Mouse (Mus musculus) CH12.LX (cell line): ENCODE measurements at regions not wholly inside any gene's neighbourhood (a gene's known extent, or its start where the extent isn't known, plus 50 kb on each side); places are given as distances from the start of the nearest gene placed in this dataset.

Experiments
- DNase-seq: peaks from one replicate; pipeline ENCODE4 v3.0.0-alpha.2; 2013; ENCODE audit errors: extremely low read depth
- H3K27ac ChIP-seq: 2 replicates; pipeline ENCODE4 v1.5.1; 2012; ENCODE audit warnings: low read depth, mild to moderate bottlenecking, control low read depth, moderate library complexity; ENCODE audit not compliant: insufficient read depth
- H3K27me3 ChIP-seq: replicated peaks from 2 replicates; pipeline ENCODE3; 2012; ENCODE audit warnings: inconsistent platforms
- H3K36me3 ChIP-seq, 2 experiments: replicated peaks in 1 of 2; 2 replicates each; pipeline versions ENCODE3 to v1.6.1; 2012; ENCODE audit warnings: inconsistent platforms in 1 of 2, low read length in 1 of 2, mild to moderate bottlenecking in 1 of 2, mixed read lengths in 1 of 2, moderate library complexity in 1 of 2; ENCODE audit not compliant: control insufficient read depth in 1 of 2, insufficient read depth in 1 of 2
- H3K4me1 ChIP-seq, 2 experiments: 2 replicates each; pipeline ENCODE4 v1.6.1; 2012; ENCODE audit warnings: inconsistent platforms in 1 of 2, moderate library complexity in 1 of 2; ENCODE audit not compliant: insufficient read depth in 2 of 2, control insufficient read depth in 1 of 2
- H3K4me2 ChIP-seq: 2 replicates; pipeline ENCODE4 v1.6.1; 2012; ENCODE audit warnings: low read depth, mild to moderate bottlenecking, control low read depth; ENCODE audit not compliant: poor library complexity, insufficient read depth, severe bottlenecking
- H3K4me3 ChIP-seq, 3 experiments: fragments of 150-350 bp in 1 of 3; sonication (generic) in 1 of 3; replicated peaks in 1 of 3; 2 replicates each; pipeline versions ENCODE3 to v1.5.1; 2011 to 2012; ENCODE audit warnings: low read depth in 2 of 3, low read length in 2 of 3, mild to moderate bottlenecking in 2 of 3, moderate library complexity in 2 of 3, control low read depth in 1 of 3, improper control_type of control experiment in 1 of 3, inconsistent platforms in 1 of 3, mixed read lengths in 1 of 3; ENCODE audit not compliant: poor library complexity in 1 of 3
- H3K79me2 ChIP-seq: replicated peaks from 2 replicates; pipeline ENCODE4 v1.6.1; 2012; ENCODE audit warnings: mild to moderate bottlenecking, moderate library complexity; ENCODE audit not compliant: control insufficient read depth, poor library complexity, insufficient read depth, severe bottlenecking; ENCODE audit errors: extremely low read depth
- H3K9ac ChIP-seq: 2 replicates; pipeline ENCODE4 v1.6.1; 2012; ENCODE audit warnings: low read depth, mild to moderate bottlenecking, control low read depth, moderate library complexity; ENCODE audit not compliant: insufficient read depth
- H3K9me3 ChIP-seq: replicated peaks from 2 replicates; pipeline ENCODE3; 2012; ENCODE audit warnings: low read length, inconsistent platforms, mixed read lengths
- BHLHE40 ChIP-seq: IDR thresholded peaks from 2 replicates; pipeline ENCODE4 v1.6.1; 2011; ENCODE audit warnings: mild to moderate bottlenecking, low read depth, low read length, improper control_type of control experiment
- CHD1 ChIP-seq: IDR thresholded peaks from 2 replicates; pipeline ENCODE4 v1.6.1; 2012; ENCODE audit warnings: low read depth, low read length, improper control_type of control experiment, inconsistent platforms
- E2F4 ChIP-seq: IDR thresholded peaks from 2 replicates; pipeline ENCODE4 v1.6.1; 2011; ENCODE audit warnings: low read depth, low read length, improper control_type of control experiment; ENCODE audit not compliant: insufficient replicate concordance
- ELF1 ChIP-seq: IDR thresholded peaks from 2 replicates; pipeline ENCODE4 v1.6.1; 2014; ENCODE audit warnings: low read depth, mild to moderate bottlenecking, inconsistent platforms, low read length, improper control_type of control experiment
- ETS1 ChIP-seq: conservative IDR thresholded peaks from 2 replicates; pipeline ENCODE4 v1.6.1; 2012; ENCODE audit warnings: low read depth, mild to moderate bottlenecking, inconsistent platforms, low read length, improper control_type of control experiment, moderate library complexity
- HCFC1 ChIP-seq: IDR thresholded peaks from 2 replicates; pipeline ENCODE4 v1.6.1; 2012; ENCODE audit warnings: low read depth, mild to moderate bottlenecking, inconsistent platforms, low read length, improper control_type of control experiment
- IRF4 ChIP-seq: IDR thresholded peaks from 2 replicates; pipeline ENCODE4 v1.6.1; 2014; ENCODE audit warnings: low read depth, mild to moderate bottlenecking, inconsistent platforms, low read length, improper control_type of control experiment
- KAT2A ChIP-seq: IDR thresholded peaks from 2 replicates; pipeline ENCODE4 v1.6.1; 2012; ENCODE audit warnings: low read length, improper control_type of control experiment, inconsistent platforms; ENCODE audit not compliant: insufficient replicate concordance
- MAZ ChIP-seq: IDR thresholded peaks from 2 replicates; pipeline ENCODE4 v1.6.1; 2012; ENCODE audit warnings: low read depth, mild to moderate bottlenecking, inconsistent platforms, low read length, improper control_type of control experiment, moderate library complexity
- POLR2A ChIP-seq: IDR thresholded peaks from 2 replicates; pipeline ENCODE4 v1.6.1; 2011; ENCODE audit warnings: low read depth, mild to moderate bottlenecking, improper control_type of control experiment, low read length
- RCOR1 ChIP-seq: conservative IDR thresholded peaks from 2 replicates; pipeline ENCODE4 v1.6.1; 2012; ENCODE audit warnings: low read depth, mild to moderate bottlenecking, inconsistent platforms, low read length, improper control_type of control experiment
- SIN3A ChIP-seq: IDR thresholded peaks from 2 replicates; pipeline ENCODE4 v1.6.1; 2012; ENCODE audit warnings: low read length, improper control_type of control experiment, inconsistent platforms
- TCF12 ChIP-seq: IDR thresholded peaks from 2 replicates; pipeline ENCODE4 v1.6.1; 2014; ENCODE audit warnings: low read depth, mild to moderate bottlenecking, inconsistent platforms, low read length, improper control_type of control experiment
- UBTF ChIP-seq: IDR thresholded peaks from 2 replicates; pipeline ENCODE4 v1.6.1; 2012; ENCODE audit warnings: low read depth, mild to moderate bottlenecking, inconsistent platforms, low read length, improper control_type of control experiment, moderate library complexity
- ZC3H11A ChIP-seq: IDR thresholded peaks from 2 replicates; pipeline ENCODE4 v1.6.1; 2012; ENCODE audit warnings: low read depth, mild to moderate bottlenecking, inconsistent platforms, low read length, improper control_type of control experiment
- ZMIZ1 ChIP-seq: IDR thresholded peaks from 2 replicates; pipeline ENCODE4 v1.6.1; 2012; ENCODE audit warnings: low read depth, mild to moderate bottlenecking, inconsistent platforms, low read length, improper control_type of control experiment
- dilution Hi-C: fragments of 300-500 bp; cut with MboI; formaldehyde crosslinking; loops from 2 replicates; pipeline ENCODE4 v1.14.3; 2020; ENCODE audit warnings: low sequenced_read_pairs; ENCODE audit not compliant: extremely low pct_unique_long_range_greater_than_20kb, extremely low pct_ligation_motif_present
- in situ Hi-C: fragments of 300-500 bp; cut with MboI; formaldehyde crosslinking; loops from 3 replicates; pipeline ENCODE4 v1.14.3; 2019; ENCODE audit warnings: low sequenced_read_pairs, low pct_ligation_motif_present, low pct_unique_long_range_greater_than_20kb, mixed read lengths

- Histone ChIP-seq H3K4me1 (no peaks in the 10 kb centered on the region), H3K9me3 (peaks cover 58% of the 10 kb centered on the region), H3K27ac (no peak overlapping the region), H3K9ac (no peak overlapping the region), H3K27me3 (no peaks in the 10 kb centered on the region), H3K4me3 (no peak overlapping the region), H3K79me2 (no peaks in the 10 kb centered on the region), H3K4me2 (no peak overlapping the region), H3K36me3 (no peaks in the 10 kb centered on the region)
- TF ChIP-seq UBTF (no peak), ELF1 (no peak), IRF4 (no peak), HCFC1 (no peak), BHLHE40 (no peak), ETS1 (no peak), RCOR1 (no peak)
- no peak for DNase-seq
- dilution Hi-C loops: no loop called here
- in situ Hi-C loops: no loop called here
Observed at GRCm38 (mm10) chr7:70452816-70453215, 86.3 kb upstream of the Nr2f2 start.

- no peak overlapping the region for H3K27ac ChIP-seq
- H3K36me3 ChIP-seq: no peaks in the 10 kb centered on the region
- H3K27me3 ChIP-seq: no peaks in the 10 kb centered on the region
- dilution Hi-C loops (no loop called here), in situ Hi-C loops (no loop called here)
- no peak overlapping the region for H3K4me3 ChIP-seq
- peaks cover 46% of the 10 kb centered on the region for H3K9me3 ChIP-seq
- DNase-seq: no peak
- no peaks in the 10 kb centered on the region for H3K79me2 ChIP-seq
- no peak overlapping the region for H3K9ac ChIP-seq
- TF ChIP-seq ZC3H11A (no peak), POLR2A (no peak), SIN3A (no peak), KAT2A (no peak), ZMIZ1 (no peak), E2F4 (no peak)
- H3K4me1 ChIP-seq: no peaks in the 10 kb centered on the region
- H3K4me2 ChIP-seq: no peak overlapping the region
Observed at GRCm38 (mm10) chr7:70438908-70439307, 72.4 kb upstream of the Nr2f2 start.

GRCm38 (mm10) chr7:70433838-70434237 is 67.3 kb upstream of the Nr2f2 start:
- H3K4me1 ChIP-seq: no peaks in the 10 kb centered on the region
- H3K27me3 ChIP-seq: no peaks in the 10 kb centered on the region
- peaks cover 65% of the 10 kb centered on the region for H3K9me3 ChIP-seq
- in situ Hi-C loops (no loop called here), dilution Hi-C loops (no loop called here)
- H3K36me3 ChIP-seq: no peaks in the 10 kb centered on the region
- H3K4me3 ChIP-seq: no peak overlapping the region
- H3K4me2 ChIP-seq: no peak overlapping the region
- no peak for DNase-seq
- no peak overlapping the region for H3K9ac ChIP-seq
- no peak overlapping the region for H3K27ac ChIP-seq
- no peaks in the 10 kb centered on the region for H3K79me2 ChIP-seq
- TF ChIP-seq E2F4: no peak
- no peak for TF ChIP-seq TCF12
- no peak for TF ChIP-seq UBTF
- no peak for TF ChIP-seq CHD1
- no peak for TF ChIP-seq MAZ
